Mouse (Mus musculus) neural tube, embryonic 11.5 days (tissue): ENCODE results near the gene Utp4. TPM values are rescaled to one million over a fixed set of nuclear protein-coding genes. Genes with fewer than 3 reads are reported as not detected.

Experiments
- ATAC-seq: fragments of 200-750 bp; cut with Nextera tagmentation; 2 replicates; pipeline ENCODE4 v1.8.0; 2017; ENCODE audit warnings: moderate number of reproducible peaks, mild to moderate bottlenecking, moderate TSS enrichment, moderate library complexity; ENCODE audit not compliant: insufficient read depth, low FRiP score, low TSS enrichment
- DNase-seq: peaks from one replicate; pipeline ENCODE4 v3.0.0-alpha.2; 2015; ENCODE audit warnings: low spot score
- H3K27ac ChIP-seq: fragments of 300-500 bp; sonication (generic); 2 replicates; pipeline ENCODE4 v1.5.1; 2014; ENCODE audit warnings: low read depth, mild to moderate bottlenecking, low read length
- H3K27me3 ChIP-seq: fragments of 300-500 bp; sonication (generic); 2 replicates; pipeline ENCODE4 v1.6.1; 2014; ENCODE audit warnings: mild to moderate bottlenecking, low read length, mixed read lengths; ENCODE audit not compliant: control insufficient read depth, insufficient read depth
- H3K36me3 ChIP-seq: fragments of 300-500 bp; sonication (generic); 2 replicates; pipeline ENCODE4 v1.6.1; 2014; ENCODE audit warnings: mild to moderate bottlenecking, low read length, moderate library complexity, mixed read lengths; ENCODE audit not compliant: control insufficient read depth, insufficient read depth
- H3K4me1 ChIP-seq: fragments of 300-500 bp; sonication (generic); 2 replicates; pipeline ENCODE4 v1.6.1; 2014; ENCODE audit warnings: low read length, mixed read lengths; ENCODE audit not compliant: control insufficient read depth, insufficient read depth
- H3K4me2 ChIP-seq: fragments of 300-500 bp; sonication (generic); 2 replicates; pipeline ENCODE4 v1.6.1; 2014; ENCODE audit warnings: low read depth, mild to moderate bottlenecking, moderate library complexity
- H3K4me3 ChIP-seq: fragments of 300-500 bp; sonication (generic); 2 replicates; pipeline ENCODE4 v1.5.1; 2014; ENCODE audit warnings: low read depth, low read length
- H3K9ac ChIP-seq: fragments of 300-500 bp; sonication (generic); 2 replicates; pipeline ENCODE4 v1.6.1; 2014; ENCODE audit warnings: mild to moderate bottlenecking, low read length
- H3K9me3 ChIP-seq: fragments of 300-500 bp; sonication (generic); 2 replicates; pipeline ENCODE4 v1.6.1; 2016; ENCODE audit warnings: low read length; ENCODE audit not compliant: control insufficient read depth
- WGBS: fragments of 180-500 bp; shearing (Covaris S2); extraction: QIAGEN DNeasy Blood & Tissue Kit; methylation state at CpG from one replicate; pipeline ENCODE4 v1.1.7; 2014; 5-methylcytosine and 5-hydroxymethylcytosine counted together
- polyA plus RNA-seq: library from polyadenylated mRNA; unstranded; fragments of >200 nt; fragmentation: Nextera tagmentation; extraction: Ambion mirVana; gene quantifications from 2 replicates; pipeline ENCODE4 v1.2.1, GENCODE M21; 2014

The Utp4 gene
- polyA plus RNA-seq, 1 experiment from 2014 or later: 80.0 TPM

GRCm38 (mm10) chr8:106932376-106933065 is 39.1 kb downstream of the Utp4 start:
- H3K4me3 ChIP-seq: no peak overlapping the region
- H3K36me3 ChIP-seq: no peaks in the 10 kb centered on the region
- peaks cover 6% of the 10 kb centered on the region for H3K4me1 ChIP-seq
- H3K9me3 ChIP-seq: no peaks in the 10 kb centered on the region
- 13% methylated on average over 22 of the region's 22 CpGs for WGBS
- H3K9ac ChIP-seq: no peak overlapping the region
- no peak overlapping the region for H3K27ac ChIP-seq
- H3K4me2 ChIP-seq: peak overlapping the region; percentile 27
- 0 out of 2 replicates have a peak, but pooled peaks cover 3% of the 10 kb centered on the region for H3K27me3 ChIP-seq
- DNase-seq (peak; percentile 24), ATAC-seq (no peak)

GRCm38 (mm10) chr8:106933506-106934143 is 40.2 kb downstream of the Utp4 start:
- Histone ChIP-seq H3K4me2 (no peak overlapping the region), H3K36me3 (no peaks in the 10 kb centered on the region), H3K9me3 (no peaks in the 10 kb centered on the region), H3K4me1 (peaks cover 9% of the 10 kb centered on the region), H3K9ac (no peak overlapping the region), H3K27me3 (0 out of 2 replicates have a peak, but pooled peaks cover 3% of the 10 kb centered on the region), H3K27ac (no peak overlapping the region), H3K4me3 (no peak overlapping the region)
- 80% methylated on average over 4 of the region's 4 CpGs for WGBS
- ATAC-seq: no peak
- DNase-seq: no peak

GRCm38 (mm10) chr8:106934226-106934977 is 41.0 kb downstream of the Utp4 start:
- H3K36me3 ChIP-seq: no peaks in the 10 kb centered on the region
- H3K4me2 ChIP-seq: no peak overlapping the region
- no peak for DNase-seq

GRCm38 (mm10) chr8:106935324-106935869 is 42.0 kb downstream of the Utp4 start, which contains the start of gene Sntb2:
Gene Sntb2 (plus strand): TSS chr8:106935750.
- H3K4me2 ChIP-seq: peak within 1 kb of the TSS; percentile 74
- no peaks in the 10 kb centered on the region for H3K36me3 ChIP-seq
- no peaks in the 10 kb centered on the region for H3K9me3 ChIP-seq
- peak within 1 kb of the TSS; percentile 78 for H3K27ac ChIP-seq
- peaks cover 9% of the 10 kb centered on the region for H3K4me1 ChIP-seq
- H3K4me3 ChIP-seq: peak within 1 kb of the TSS; percentile 81
- DNase-seq: peak; percentile 98
- peak; percentile 88 for ATAC-seq
- 0 out of 2 replicates have a peak, but pooled peaks cover 3% of the 10 kb centered on the region for H3K27me3 ChIP-seq
- 0% methylated on average over 41 of the region's 41 CpGs for WGBS
- peak within 1 kb of the TSS; percentile 87 for H3K9ac ChIP-seq

More at GRCm38 (mm10) chr8:106934226-106934977, 41.0 kb downstream of the Utp4 start:
- H3K9me3 ChIP-seq: no peaks in the 10 kb centered on the region
- no peak overlapping the region for H3K4me3 ChIP-seq
- ATAC-seq: no peak
- whole genome bisulfite sequencing: 75% methylated on average over 15 of the region's 16 CpGs
- H3K27me3 ChIP-seq: 0 out of 2 replicates have a peak, but pooled peaks cover 3% of the 10 kb centered on the region
- peaks cover 9% of the 10 kb centered on the region for H3K4me1 ChIP-seq
- no peak overlapping the region for H3K27ac ChIP-seq
- H3K9ac ChIP-seq: no peak overlapping the region

- no peaks in the 10 kb centered on the region for H3K36me3 ChIP-seq
- H3K27ac ChIP-seq: peak overlapping the region; percentile 78
- 0 out of 2 replicates have a peak, but pooled peaks cover 3% of the 10 kb centered on the region for H3K27me3 ChIP-seq
- peak overlapping the region; percentile 81 for H3K4me3 ChIP-seq
- WGBS: under 1% methylated on average over 76 of the region's 76 CpGs
- H3K9ac ChIP-seq: peak overlapping the region; percentile 87
- peak; percentile 75 for ATAC-seq
- H3K4me1 ChIP-seq: peaks cover 9% of the 10 kb centered on the region
- H3K9me3 ChIP-seq: no peaks in the 10 kb centered on the region
- DNase-seq: no peak
- H3K4me2 ChIP-seq: peak overlapping the region; percentile 74
Measured at GRCm38 (mm10) chr8:106935899-106936477, 42.6 kb downstream of the Utp4 start.

- H3K9me3 ChIP-seq: no peaks in the 10 kb centered on the region
- H3K4me1 ChIP-seq: peaks cover 9% of the 10 kb centered on the region
- peak overlapping the region; percentile 74 for H3K4me2 ChIP-seq
- H3K27ac ChIP-seq: no peak overlapping the region
- H3K4me3 ChIP-seq: peak overlapping the region; percentile 81
- peak overlapping the region; percentile 87 for H3K9ac ChIP-seq
- DNase-seq: peak; percentile 61
- WGBS: under 1% methylated on average over 26 of the region's 26 CpGs
- no peaks in the 10 kb centered on the region for H3K36me3 ChIP-seq
- 0 out of 2 replicates have a peak, but pooled peaks cover 3% of the 10 kb centered on the region for H3K27me3 ChIP-seq
- peak; percentile 43 for ATAC-seq
Measured at GRCm38 (mm10) chr8:106936478-106937051, 43.1 kb downstream of the Utp4 start.

GRCm38 (mm10) chr8:106937081-106937800 is 43.8 kb downstream of the Utp4 start:
- no peak for ATAC-seq
- no peaks in the 10 kb centered on the region for H3K36me3 ChIP-seq
- 0 out of 2 replicates have a peak, but pooled peaks cover 3% of the 10 kb centered on the region for H3K27me3 ChIP-seq
- 40% methylated on average over 14 of the region's 14 CpGs for WGBS
- no peak for DNase-seq
- no peaks in the 10 kb centered on the region for H3K9me3 ChIP-seq
- H3K4me3 ChIP-seq: peak overlapping the region; percentile 81
- H3K9ac ChIP-seq: no peak overlapping the region
- peaks cover 9% of the 10 kb centered on the region for H3K4me1 ChIP-seq
- peak overlapping the region; percentile 74 for H3K4me2 ChIP-seq
- no peak overlapping the region for H3K27ac ChIP-seq
